Mouse (Mus musculus): ENCODE measurements around the gene Pla2g1b.
A peak's percentile ranks its signal among the peaks of the same experiment; 100 is the strongest.

Gene Pla2g1b

DNA sequence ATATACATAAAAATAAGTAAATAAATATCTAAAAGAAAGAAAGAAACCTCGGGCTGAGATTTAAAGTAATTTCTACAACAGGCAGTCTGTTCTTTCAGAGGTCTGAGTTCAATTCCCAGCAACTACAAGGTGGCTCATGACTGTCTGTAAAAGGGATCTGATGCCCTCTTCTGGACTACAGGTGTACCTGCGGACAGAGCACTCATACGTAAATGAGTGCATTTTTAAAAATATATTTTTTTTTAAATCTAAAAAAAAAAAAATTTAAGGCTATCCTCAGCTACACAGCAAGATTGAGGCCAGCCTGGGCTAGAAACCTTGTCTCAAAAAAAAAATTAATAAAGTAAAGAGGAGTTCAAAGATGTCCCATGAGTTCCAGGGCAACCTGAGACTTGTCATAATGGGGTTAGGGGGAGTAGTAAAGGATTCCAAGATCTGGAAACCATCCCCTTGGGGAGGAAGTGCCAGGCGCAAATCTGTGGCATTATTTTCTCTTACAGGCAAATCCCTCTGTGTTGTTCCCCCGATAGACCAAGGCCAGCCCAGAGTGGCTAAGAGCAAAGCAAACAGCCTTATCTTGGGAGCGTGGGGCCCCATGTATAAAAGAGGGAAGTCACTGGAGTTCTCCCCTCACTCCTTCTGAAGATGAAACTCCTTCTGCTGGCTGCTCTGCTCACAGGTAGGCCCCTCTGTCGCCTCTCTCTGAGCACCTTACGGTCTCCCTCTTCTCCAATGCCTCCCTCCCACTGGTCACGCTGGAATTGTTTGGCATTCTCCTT lies at the start of gene Pla2g1b:
Gene Pla2g1b (plus strand): TSS at position 621 of the 779 bp plus-strand sequence.
- DNase-seq (ENCODE audit: low read depth in 2 of 2, low spot score in 2 of 2) = no peak

DNA sequence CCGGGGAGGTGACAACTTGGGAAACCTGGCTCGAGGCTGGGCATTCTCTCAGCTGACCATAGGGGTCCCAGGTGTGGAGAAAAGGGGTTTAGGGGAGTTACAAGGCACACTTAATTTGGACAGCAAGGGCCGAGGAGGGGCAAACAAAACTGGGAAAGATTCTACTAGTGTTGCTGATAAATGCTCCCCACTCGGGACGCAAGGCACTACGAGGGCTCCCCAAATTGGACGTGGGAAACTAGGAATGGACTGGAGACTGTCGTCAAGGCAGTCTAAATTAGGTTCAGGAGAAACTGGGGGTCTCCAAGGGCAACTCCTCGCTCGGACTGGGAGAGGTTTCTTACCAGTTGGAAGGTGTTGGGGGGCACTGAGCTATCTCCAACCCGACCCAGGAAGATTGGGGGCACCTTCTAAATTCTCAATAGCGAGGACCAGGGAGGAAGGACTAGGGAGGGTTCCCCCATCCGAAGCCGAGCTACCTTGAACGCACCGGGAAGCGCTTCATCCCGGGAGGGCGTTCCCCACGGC lies 37.2 kb upstream of the Pla2g1b start:
- DNase-seq (ENCODE audit: low read depth in 2 of 2, low spot score in 2 of 2) = no peak

DNA sequence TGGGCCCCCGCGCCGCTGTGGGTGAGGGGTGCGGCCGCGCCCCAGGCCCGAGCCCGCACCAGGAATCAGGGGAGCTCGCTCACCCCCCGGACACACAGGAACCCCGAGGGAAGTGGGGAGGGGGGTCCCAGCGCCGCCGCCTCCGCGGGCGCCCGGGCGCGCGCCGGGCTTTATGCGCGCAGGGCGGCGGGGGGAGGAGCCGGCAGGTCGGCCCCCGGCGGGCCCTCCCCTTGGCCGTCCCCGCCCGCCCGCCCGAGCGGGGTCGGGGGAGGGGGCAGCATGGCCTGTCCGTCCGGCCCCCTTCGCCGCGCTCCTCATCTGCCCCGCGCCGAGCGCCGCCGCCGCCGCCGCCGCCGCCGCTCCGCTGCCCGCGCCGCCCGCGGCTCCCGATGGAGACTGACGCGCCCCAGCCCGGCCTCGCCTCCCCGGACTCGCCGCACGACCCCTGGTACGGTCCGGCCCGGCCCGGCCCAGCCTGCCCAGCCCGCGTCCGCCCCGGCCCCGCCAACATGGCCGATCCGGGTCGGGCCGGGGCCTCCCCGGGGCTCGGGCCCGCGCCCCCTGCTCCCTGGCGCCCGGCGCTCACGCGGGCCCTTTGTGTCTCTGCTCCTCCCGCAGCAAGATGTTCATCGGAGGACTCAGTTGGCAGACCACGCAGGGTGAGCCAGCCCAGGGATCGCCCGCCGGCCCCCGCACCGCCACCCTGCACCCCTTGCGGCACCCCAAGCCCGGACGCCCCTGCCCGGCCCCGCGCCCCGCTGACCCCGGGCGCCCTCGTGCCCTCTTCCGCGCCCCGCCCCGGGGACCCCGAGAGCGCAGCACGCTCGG lies 36.5 kb upstream of the Pla2g1b start, which contains the start of gene Msi1:
Gene Msi1 (plus strand): TSS at position 241 of the 828 bp plus-strand sequence.
- DNase-seq (ENCODE audit: low read depth in 2 of 2, low spot score in 2 of 2) = no peak

DNA sequence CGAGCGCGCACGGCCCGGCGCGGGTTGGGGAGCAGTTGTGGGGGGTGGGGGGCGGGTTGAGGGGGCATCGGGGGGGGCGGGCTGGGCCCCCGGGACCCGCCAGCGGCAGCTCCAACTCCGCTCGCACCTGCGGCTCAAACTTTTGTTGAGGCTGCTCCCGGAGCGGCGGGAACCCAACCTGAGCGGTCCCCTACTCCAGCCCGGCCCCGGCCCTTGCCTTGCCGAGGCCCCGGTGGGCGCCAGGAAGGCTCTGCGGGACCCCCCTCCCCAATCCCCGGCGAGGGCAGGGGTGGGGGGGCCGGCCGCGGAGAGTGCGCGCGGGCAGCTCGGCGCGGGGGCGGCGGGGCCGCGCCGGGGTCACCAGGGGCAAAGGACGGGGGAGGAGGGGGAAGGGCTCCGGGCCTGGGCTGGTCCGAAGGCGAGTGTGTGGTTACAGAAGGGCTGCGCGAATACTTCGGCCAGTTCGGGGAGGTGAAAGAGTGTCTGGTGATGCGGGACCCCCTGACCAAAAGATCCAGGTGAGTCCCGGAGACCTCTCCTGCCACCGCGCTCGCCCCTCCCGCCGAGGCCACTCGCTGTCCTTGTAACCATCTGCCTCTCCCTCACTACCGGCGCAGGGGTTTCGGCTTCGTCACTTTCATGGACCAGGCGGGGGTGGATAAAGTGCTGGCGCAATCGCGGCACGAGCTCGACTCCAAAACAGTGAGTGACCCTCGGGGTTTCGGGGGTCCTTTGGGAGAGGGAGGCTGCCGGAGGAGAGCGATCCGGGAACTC lies 35.7 kb upstream of the Pla2g1b start:
- DNase-seq (ENCODE audit: low read depth in 2 of 2, low spot score in 2 of 2) = no peak

DNA sequence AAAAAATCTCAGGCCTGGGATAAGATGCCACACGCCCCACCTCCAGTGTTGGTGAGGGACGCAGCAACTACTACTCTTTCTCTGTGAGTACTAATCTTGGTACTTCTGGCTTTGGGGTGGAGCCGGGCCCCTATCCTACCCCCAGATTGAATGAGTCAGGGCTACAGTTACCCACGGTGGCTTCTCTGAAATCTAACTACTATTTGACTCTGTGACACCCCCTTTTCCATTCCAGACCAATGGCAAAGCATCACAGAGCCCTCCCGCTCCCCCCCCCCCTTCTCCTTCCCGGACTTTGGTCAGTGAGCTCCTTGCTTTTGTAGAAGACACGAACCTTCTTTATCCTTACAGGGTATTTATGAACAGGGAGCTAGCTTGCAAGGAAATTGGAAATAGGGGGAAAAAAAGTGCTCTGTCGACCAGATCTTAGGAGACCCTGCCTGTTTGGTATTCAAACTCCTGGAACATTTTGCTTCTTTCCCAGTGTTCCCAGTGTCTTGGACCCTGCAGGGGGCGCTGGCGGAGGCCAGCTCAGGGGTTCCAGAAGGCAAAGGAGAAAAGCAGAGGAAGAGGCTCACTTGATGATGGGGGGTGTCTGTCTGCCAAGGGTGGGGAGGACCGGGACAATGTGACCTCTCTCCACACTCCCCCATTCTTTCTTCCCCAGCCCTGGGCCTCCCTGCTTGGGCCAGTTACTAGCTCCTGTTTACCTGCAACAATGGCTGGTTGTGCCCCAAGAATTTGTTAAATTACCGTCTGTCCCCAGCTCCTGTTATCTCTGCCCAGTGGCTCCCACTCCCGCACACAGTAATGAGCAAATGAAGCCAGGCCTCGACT lies 34.8 kb upstream of the Pla2g1b start:
- no peak for DNase-seq (ENCODE audit: low read depth in 2 of 2, low spot score in 2 of 2)

DNA sequence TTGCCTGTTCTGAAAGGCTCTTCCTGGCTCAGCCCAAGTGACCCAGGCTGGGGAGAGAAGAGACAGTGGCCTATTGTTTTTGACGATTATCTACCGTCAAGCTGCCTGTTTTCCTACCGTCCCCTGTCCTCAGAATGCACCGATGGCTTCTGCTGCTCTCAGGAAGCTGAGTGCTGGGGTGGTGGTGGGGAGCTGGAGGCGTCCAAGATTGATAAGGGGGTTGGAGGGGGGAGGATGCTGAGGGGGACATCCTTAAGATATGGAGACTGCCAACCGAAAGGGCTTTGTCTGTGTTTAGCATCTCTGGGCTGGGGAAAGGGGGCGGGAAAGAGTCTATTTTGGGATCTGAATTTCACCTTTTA lies 34.2 kb upstream of the Pla2g1b start:
- DNase-seq (ENCODE audit: low read depth in 2 of 2, low spot score in 2 of 2) = no peak

DNA sequence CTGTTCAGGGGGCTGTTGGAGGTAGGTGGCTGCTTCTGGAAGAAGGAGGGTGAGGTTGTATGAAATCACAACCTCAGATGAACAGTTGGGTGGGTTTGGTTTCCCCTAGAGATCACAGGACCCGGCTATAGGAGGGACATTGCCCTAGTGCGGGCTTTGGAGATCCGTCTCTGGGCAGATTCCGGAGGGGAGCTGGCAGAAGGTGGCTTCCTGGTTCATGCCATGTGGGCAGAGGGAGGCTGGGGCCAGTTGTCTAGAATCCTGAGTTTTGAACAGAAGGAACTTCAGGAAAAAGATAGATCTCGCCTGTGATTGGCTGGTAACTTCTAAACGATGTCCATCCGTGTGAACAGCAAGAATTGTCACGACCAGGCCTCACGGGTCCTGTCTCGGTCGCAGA lies 33.7 kb upstream of the Pla2g1b start:
- no peak for DNase-seq (ENCODE audit: low read depth in 2 of 2, low spot score in 2 of 2)

DNA sequence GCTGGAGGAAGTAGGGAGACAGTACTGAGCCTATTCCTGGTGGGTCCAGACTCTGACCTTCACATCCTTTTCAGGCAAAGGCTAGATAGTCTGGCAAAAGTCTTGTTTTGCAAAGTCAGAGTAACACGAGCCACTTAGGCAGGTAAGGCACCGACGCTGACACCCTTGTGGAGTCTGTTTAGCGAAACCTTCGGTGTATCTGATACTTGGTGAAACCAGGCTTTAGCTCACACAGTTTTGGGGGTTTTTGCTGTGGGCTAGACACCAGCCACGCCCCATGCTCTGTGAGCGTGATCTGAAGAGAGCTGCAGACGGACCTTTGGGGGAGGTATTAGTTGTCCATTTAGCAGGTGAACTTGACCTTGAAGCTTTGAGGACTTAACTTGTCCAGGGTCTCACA lies 32.9 kb upstream of the Pla2g1b start:
- DNase-seq (ENCODE audit: low read depth in 2 of 2, low spot score in 2 of 2) = no peak

DNA sequence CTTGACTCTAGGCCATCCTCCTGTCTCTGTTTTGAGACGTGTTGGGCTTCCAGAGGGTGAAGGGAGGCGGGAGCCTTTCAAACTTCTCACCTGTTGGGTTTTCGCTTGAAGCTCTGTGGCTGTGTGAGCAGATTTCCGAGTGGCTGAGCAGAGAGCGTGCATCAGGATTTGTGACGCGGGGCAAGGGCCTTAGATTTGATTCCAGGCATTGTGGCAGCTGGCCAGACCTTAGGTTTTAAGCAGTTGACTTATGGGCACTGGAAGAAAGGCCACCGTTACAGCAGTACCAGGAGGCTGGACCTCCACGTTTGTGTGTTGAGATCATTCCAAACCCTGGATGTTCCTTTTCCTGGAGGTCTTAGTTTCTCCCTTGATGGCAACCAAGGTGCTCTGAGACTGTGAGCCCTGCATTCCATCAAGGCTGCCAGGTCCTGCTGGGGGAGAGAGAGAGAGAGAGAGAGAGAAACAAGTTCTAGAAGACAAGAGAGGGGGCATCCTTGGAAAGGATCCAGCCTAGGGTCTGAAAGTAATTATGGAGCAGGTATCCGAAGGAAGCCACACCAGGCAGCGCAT lies 31.7 kb upstream of the Pla2g1b start:
- no peak for DNase-seq (ENCODE audit: low read depth in 2 of 2, low spot score in 2 of 2)

DNA sequence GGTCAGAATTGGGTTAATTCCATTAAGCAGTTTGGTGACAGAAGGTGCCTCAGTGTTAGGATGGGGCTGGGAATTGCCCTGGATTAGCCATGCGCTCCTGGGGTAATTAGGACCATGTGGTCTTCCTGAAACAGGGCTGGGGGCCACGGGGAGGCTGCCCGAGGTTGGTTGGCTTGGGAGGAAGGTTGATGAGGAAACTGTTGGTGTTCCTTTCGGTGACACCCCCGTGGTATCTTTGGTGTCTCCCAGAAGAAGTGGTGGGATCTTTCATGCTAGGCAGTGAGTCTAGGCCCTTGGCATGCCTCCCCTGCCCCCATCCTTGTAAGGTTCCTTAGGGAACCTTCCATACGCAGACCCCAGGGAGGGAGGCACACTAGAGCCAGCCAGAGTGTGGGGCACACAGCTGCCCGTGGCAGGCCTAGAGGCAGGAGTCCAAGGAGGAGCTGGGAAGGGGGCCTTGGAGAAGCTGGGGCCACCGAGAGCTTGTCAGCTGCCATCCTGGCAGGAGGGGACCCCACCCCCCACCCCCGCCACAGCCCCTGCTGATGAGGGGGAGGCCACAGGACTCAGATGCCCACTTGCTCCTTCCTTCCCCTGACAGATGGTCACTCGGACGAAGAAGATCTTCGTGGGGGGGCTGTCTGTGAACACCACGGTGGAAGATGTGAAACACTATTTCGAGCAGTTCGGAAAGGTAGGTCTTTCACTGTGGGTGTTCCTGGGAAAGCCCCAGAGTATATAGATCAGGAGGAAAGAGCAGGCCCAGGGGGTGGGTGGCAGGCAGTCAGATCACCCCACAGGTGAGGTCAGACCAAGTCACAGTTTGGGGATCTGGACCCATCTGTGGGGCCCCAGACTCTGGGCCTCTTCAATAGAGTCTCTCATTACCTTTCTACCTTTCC lies 31.0 kb upstream of the Pla2g1b start:
- no peak for DNase-seq (ENCODE audit: low read depth in 2 of 2, low spot score in 2 of 2)

DNA sequence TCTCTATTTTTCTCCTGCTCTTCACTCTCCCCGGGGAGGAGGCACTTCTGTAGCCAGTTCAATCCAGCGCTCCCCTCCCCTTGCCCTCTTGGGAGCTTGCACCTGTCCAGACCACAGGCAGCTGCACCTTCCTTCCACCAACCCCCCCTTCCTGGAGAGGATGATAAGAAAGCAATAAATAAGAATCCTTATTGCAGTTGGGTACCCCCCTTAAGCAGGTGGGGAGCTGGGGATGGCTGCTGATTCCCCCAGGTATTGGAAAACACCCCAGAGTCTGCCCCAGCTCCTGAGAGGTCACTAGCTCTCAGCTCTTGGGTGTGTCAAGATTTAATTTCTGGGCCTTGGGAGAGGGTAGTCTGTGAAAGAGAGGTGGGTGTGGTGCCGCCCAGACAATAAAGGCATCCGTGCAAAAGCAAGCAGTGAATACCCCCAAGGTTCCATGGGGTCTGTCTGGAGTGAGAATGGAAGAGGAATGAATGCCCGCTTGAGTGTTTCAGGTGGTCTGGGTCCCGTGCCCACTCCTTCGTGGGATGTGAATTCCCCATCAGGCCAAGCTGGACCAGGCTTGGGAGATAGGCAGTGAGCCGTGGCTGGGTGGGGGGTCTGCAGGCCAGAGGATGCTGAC lies 30.2 kb upstream of the Pla2g1b start:
- DNase-seq (ENCODE audit: low read depth in 2 of 2, low spot score in 2 of 2) = no peak

DNA sequence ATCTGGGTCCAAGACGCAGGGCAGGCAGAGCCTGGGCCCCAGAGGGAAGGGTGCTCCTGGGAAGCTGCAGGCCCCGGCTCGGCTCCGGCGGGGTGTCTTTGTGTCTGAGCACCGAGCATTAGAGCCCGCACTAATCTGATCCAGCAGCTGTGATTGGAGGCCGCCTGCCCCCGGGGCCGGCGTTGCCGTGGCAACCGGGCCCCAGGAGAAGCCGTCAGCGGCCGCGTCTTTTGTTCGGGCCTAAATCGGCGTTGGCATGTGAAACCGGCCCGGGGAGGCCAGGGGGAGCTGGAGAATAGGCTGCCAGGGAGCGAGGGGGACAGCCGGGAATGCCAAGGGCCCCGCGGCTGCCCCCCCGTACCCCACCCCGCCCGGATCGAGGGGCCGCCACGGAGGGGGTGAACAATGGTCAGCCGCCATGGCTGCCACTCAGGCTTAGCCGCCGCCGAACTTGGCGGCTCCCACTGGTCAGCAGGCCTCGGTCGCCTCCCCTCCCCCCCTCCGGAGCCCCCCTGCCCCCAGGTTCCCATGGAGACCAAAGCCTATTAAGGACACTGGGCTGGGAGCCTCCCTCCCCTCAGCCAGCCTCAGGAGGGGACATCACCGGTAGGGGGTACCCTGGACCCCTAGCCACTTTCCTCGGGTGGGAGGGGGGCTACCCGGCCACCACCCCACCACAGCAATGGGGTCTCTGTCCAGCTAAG lies 29.5 kb upstream of the Pla2g1b start:
- DNase-seq (ENCODE audit: low read depth in 2 of 2, low spot score in 2 of 2) = no peak

DNA sequence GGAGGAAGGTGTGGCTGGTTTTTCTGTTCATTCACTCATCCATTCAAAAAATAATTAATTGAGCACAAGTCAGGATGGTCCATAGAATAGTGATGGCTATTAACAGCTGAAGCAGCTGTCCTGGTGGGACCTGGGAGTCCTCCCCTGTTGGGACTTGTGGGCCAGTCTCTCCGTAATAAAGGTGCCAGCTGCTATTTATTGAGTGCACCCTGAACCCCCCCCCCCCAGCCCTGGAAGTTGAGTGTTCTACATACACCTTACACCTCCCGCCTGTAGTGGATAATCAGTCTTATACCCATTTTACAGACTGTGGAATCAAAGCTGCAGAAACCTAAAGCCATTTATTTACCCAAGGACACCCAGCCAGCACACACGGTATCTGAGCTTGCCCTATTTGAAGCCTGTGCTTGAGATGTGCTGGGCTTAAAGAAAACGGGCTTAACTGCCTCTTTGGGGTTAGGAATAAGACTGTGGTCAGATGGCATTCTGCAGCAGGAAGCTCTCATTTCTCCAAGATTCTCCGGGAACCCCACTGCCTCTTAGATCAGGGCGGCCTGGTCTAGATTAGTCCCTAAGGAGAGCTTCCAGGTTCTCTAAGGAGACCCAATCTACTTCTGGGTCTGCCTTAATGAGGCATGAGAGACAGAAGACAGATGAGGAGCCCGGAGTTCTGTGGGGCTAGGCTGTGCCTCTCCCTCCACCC lies 28.7 kb upstream of the Pla2g1b start:
- no peak for DNase-seq (ENCODE audit: low read depth in 2 of 2, low spot score in 2 of 2)

DNA sequence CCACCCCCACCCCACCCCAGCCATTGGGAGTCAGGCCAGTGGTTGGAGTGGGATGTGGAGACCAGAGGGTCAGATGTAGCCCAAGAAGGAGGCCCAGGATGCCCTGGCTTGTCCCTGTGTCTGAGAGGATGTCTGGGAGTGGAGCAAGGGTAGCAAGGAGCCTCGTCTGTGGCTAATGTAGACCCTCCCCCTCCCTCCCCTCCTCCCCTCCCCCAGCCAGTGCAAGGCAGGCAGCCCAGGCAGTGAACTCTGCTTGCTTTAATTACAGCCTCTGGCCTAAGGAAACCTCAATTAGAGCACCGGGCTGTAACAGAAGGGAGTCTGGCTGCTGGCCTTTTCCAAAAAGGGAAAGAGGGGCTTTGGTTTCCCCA lies 28.1 kb upstream of the Pla2g1b start:
- no peak for DNase-seq (ENCODE audit: low read depth in 2 of 2, low spot score in 2 of 2)

DNA sequence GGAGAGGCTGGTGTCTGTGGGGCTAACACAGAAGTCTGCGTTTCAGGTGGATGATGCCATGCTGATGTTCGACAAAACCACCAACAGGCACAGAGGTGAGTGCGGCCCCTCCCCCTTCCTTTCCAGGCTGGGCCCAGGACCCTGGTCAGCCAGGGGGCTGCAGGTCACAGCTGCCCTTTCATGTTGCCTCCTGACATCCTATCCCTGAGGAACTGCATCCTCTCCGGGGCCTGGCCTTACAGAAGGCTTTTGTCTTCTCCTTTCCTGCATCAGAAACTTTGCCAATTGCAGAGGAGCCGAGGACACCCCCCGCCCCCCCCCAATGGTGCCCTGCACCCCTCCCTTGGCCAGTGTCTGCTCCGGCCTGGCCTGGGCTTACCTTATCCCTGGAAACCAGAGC lies 27.4 kb upstream of the Pla2g1b start:
- no peak for DNase-seq (ENCODE audit: low read depth in 2 of 2, low spot score in 2 of 2)

DNA sequence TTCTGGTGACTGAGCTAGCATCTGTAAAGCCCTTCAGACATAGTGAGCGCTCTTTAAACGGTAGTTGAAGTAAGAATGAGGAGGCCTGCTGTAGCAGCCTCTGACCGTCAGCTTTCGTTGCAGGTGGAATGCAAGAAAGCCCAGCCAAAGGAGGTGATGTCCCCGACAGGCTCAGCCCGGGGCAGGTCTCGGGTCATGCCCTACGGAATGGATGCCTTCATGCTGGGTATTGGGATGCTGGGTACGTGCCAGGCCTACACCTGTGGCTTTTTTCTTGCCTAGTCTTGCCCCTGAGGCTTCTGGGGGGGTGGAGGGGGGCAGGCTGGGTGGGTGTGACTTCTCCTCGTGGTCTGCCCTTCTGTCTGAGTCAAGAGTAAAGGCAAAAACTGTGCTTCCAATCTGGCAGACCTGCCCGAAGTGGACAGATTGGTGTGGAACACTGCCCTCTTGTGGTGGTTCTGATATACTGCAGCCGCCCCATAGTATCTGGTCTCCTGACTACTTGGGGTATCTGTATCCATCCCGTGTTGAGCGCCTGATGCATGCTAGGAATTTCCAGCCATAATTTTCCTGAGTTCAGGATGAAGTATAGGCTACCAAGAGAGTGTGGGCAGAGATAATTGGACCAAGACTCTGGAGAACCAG lies 24.7 kb upstream of the Pla2g1b start:
- DNase-seq (ENCODE audit: low read depth in 2 of 2, low spot score in 2 of 2) = peak; percentile 47 to 58

DNA sequence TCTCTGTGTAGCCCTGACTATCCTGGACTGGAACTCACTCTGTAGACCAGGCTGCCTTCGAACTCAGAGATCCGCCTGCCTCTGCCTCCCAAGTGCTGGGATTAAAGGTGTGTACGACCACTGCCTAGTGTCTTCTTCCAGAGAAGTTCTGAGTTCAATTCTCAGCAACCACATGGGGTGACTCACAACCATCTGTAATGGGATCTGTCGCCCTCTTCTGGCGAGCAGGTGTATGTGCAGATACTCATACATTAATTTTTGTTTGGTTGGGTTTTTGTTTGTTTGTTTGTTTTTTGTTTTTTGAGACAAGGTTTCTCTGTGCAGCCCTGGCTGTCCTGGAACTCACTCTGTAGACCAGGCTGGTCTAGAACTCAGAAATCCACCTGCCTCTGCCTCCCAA lies 23.4 kb upstream of the Pla2g1b start:
- peak in 1 of 2 experiments; percentile 4 for DNase-seq (ENCODE audit: low read depth in 2 of 2, low spot score in 2 of 2)
